Mouse (Mus musculus): ENCODE data around the gene Otoa. TPM values are rescaled to one million over a fixed set of nuclear protein-coding genes. Genes with fewer than 3 reads are reported as not detected.
A peak's percentile ranks its signal among the peaks of the same experiment; 100 is the strongest.

The Otoa gene
- polyA plus RNA-seq, 1 experiment from 2014 or later: 0.04 TPM

- Histone ChIP-seq H3K27ac (ENCODE audit: low read depth) (no peak overlapping the region), H3K36me3 (replicated peaks; ENCODE audit: insufficient read depth, low read length) (peaks cover 48% of the 10 kb centered on the region), H3K9ac (replicated peaks) (no peak overlapping the region), H3K9me3 (ENCODE audit: low read length) (no peaks in the 10 kb centered on the region), H3K4me2 (ENCODE audit: low read depth, low read length) (no peak overlapping the region), H3K27me3 (ENCODE audit: insufficient read depth, low read length) (no peaks in the 10 kb centered on the region), H3K4me1 (ENCODE audit: insufficient read depth) (no peaks in the 10 kb centered on the region), H3K4me3 (ENCODE audit: low read depth, low read length) (no peak overlapping the region)
- WGBS (ENCODE audit: insufficient replicate concordance): 58% methylated on average over 6 of the region's 6 CpGs
- DNase-seq (no peak), ATAC-seq (no peak)
- no peak for TF ChIP-seq CTCF (IDR thresholded peaks at IDR 0.05; ENCODE audit: low read depth)
- TF ChIP-seq EP300 (IDR thresholded peaks at IDR 0.05; ENCODE audit: low read depth): no peak
Observed at GRCm38 (mm10) chr7:121059477-121060218, 21.8 kb upstream of the Otoa start.

GRCm38 (mm10) chr7:121064309-121064708, 17.1 kb upstream of the Otoa start:
- no peak overlapping the region for H3K4me3 ChIP-seq (ENCODE audit: low read depth, low read length)
- ATAC-seq (peak; percentile 23; the same call in 1 of the 2 replicates), DNase-seq (no peak)
- 49% methylated on average over 4 of the region's 4 CpGs for WGBS (ENCODE audit: insufficient replicate concordance)
- peaks cover 38% of the 10 kb centered on the region for H3K36me3 ChIP-seq (replicated peaks; ENCODE audit: insufficient read depth, low read length)
- H3K4me2 ChIP-seq (ENCODE audit: low read depth, low read length): no peak overlapping the region
- H3K4me1 ChIP-seq (ENCODE audit: insufficient read depth): no peaks in the 10 kb centered on the region
- no peak overlapping the region for H3K27ac ChIP-seq (ENCODE audit: low read depth)
- no peak overlapping the region for H3K9ac ChIP-seq (replicated peaks)
- no peaks in the 10 kb centered on the region for H3K9me3 ChIP-seq (ENCODE audit: low read length)
- no peaks in the 10 kb centered on the region for H3K27me3 ChIP-seq (ENCODE audit: insufficient read depth, low read length)
- TF ChIP-seq CTCF (IDR thresholded peaks at IDR 0.05; ENCODE audit: low read depth) (peak; percentile 65), EP300 (IDR thresholded peaks at IDR 0.05; ENCODE audit: low read depth) (no peak)

- Histone ChIP-seq H3K27ac (ENCODE audit: low read depth) (no peak overlapping the region), H3K9me3 (ENCODE audit: low read length) (no peaks in the 10 kb centered on the region), H3K9ac (replicated peaks) (no peak overlapping the region), H3K4me3 (ENCODE audit: low read depth, low read length) (peak overlapping the region; percentile 16; the same call in 1 of the 2 replicates), H3K4me1 (ENCODE audit: insufficient read depth) (no peaks in the 10 kb centered on the region), H3K36me3 (replicated peaks; ENCODE audit: insufficient read depth, low read length) (peaks cover 38% of the 10 kb centered on the region), H3K27me3 (ENCODE audit: insufficient read depth, low read length) (no peaks in the 10 kb centered on the region), H3K4me2 (ENCODE audit: low read depth, low read length) (peak overlapping the region; percentile 47; the same call in 1 of the 2 replicates)
- WGBS (ENCODE audit: insufficient replicate concordance): 77% methylated on average over 4 of the region's 4 CpGs
- TF ChIP-seq CTCF (IDR thresholded peaks at IDR 0.05; ENCODE audit: low read depth) (no peak), EP300 (IDR thresholded peaks at IDR 0.05; ENCODE audit: low read depth) (no peak)
- no peak for ATAC-seq
- no peak for DNase-seq
Observed at GRCm38 (mm10) chr7:121071276-121071675, 10.2 kb upstream of the Otoa start.

GRCm38 (mm10) chr7:121072506-121072905, 8.9 kb upstream of the Otoa start:
- peak overlapping the region; percentile 47 for H3K4me2 ChIP-seq (ENCODE audit: low read depth, low read length)

GRCm38 (mm10) chr7:121074281-121074680, 7.2 kb upstream of the Otoa start, which contains the start of gene Igsf6:
Gene Igsf6 (minus strand): TSS chr7:121074572.
- Histone ChIP-seq H3K36me3 (replicated peaks; ENCODE audit: insufficient read depth, low read length) (peaks cover 26% of the 10 kb centered on the region), H3K4me2 (ENCODE audit: low read depth, low read length) (peak within 1 kb of the TSS; percentile 56), H3K4me3 (ENCODE audit: low read depth, low read length) (peak within 1 kb of the TSS; percentile 39), H3K4me1 (ENCODE audit: insufficient read depth) (no peaks in the 10 kb centered on the region), H3K9ac (replicated peaks) (peak within 1 kb of the TSS; percentile 31; the same call in 1 of the 2 replicates), H3K27me3 (ENCODE audit: insufficient read depth, low read length) (no peaks in the 10 kb centered on the region), H3K27ac (ENCODE audit: low read depth) (peak within 1 kb of the TSS; percentile 73), H3K9me3 (ENCODE audit: low read length) (no peaks in the 10 kb centered on the region)
- ATAC-seq (peak; percentile 48), DNase-seq (peak; percentile 28)
- TF ChIP-seq CTCF (IDR thresholded peaks at IDR 0.05; ENCODE audit: low read depth) (no peak), EP300 (IDR thresholded peaks at IDR 0.05; ENCODE audit: low read depth) (no peak)
- 48% methylated on average over 11 of the region's 11 CpGs for WGBS (ENCODE audit: insufficient replicate concordance)

More at GRCm38 (mm10) chr7:121072506-121072905, 8.9 kb upstream of the Otoa start:
- no peak for TF ChIP-seq CTCF (IDR thresholded peaks at IDR 0.05; ENCODE audit: low read depth)
- no peak for TF ChIP-seq EP300 (IDR thresholded peaks at IDR 0.05; ENCODE audit: low read depth)
- ATAC-seq (no peak), DNase-seq (no peak)
- Histone ChIP-seq H3K4me3 (ENCODE audit: low read depth, low read length) (peak overlapping the region; percentile 39), H3K9ac (replicated peaks) (0 out of 2 replicates have a peak overlapping the region, but pooled peaks have one; percentile 21), H3K4me1 (ENCODE audit: insufficient read depth) (no peaks in the 10 kb centered on the region), H3K36me3 (replicated peaks; ENCODE audit: insufficient read depth, low read length) (peaks cover 35% of the 10 kb centered on the region), H3K27ac (ENCODE audit: low read depth) (peak overlapping the region; percentile 24; the same call in 1 of the 2 replicates), H3K9me3 (ENCODE audit: low read length) (no peaks in the 10 kb centered on the region), H3K27me3 (ENCODE audit: insufficient read depth, low read length) (no peaks in the 10 kb centered on the region)
- WGBS (ENCODE audit: insufficient replicate concordance): 60% methylated on average over 5 of the region's 5 CpGs

- Histone ChIP-seq H3K4me2 (ENCODE audit: low read depth, low read length) (peak overlapping the region; percentile 56), H3K4me3 (ENCODE audit: low read depth, low read length) (peak overlapping the region; percentile 28), H3K4me1 (ENCODE audit: insufficient read depth) (no peaks in the 10 kb centered on the region), H3K27me3 (ENCODE audit: insufficient read depth, low read length) (no peaks in the 10 kb centered on the region), H3K27ac (ENCODE audit: low read depth) (peak overlapping the region; percentile 73), H3K36me3 (replicated peaks; ENCODE audit: insufficient read depth, low read length) (peaks cover 23% of the 10 kb centered on the region), H3K9ac (replicated peaks) (0 out of 2 replicates have a peak overlapping the region, but pooled peaks have one; percentile 26), H3K9me3 (ENCODE audit: low read length) (no peaks in the 10 kb centered on the region)
- no peak for TF ChIP-seq CTCF (IDR thresholded peaks at IDR 0.05; ENCODE audit: low read depth)
- no peak for TF ChIP-seq EP300 (IDR thresholded peaks at IDR 0.05; ENCODE audit: low read depth)
- 69% methylated on average over 6 of the region's 6 CpGs for WGBS (ENCODE audit: insufficient replicate concordance)
- peak; percentile 26; the same call in 1 of the 2 replicates for ATAC-seq
- DNase-seq: no peak
Observed at GRCm38 (mm10) chr7:121074801-121075400, 6.5 kb upstream of the Otoa start.
